ENCODE assay signal across 28 mouse cellular contexts in genomic region chr7:88974436-88974835, GRCm38 (mm10).
"Had no signal": no experiment of that assay in that cellular context is flagged by ENCODE, and none has a peak within 500 bp of the region (broad histone marks: within the 10 kb centered on the region; RNA-seq: fewer than 3 reads in every experiment).

No protein-coding gene starts in this region.

- H3K9me3 ChIP-seq: embryonic facial prominence, embryonic 10.5 days; embryonic facial prominence, embryonic 12.5 days; embryonic facial prominence, embryonic 13.5 days; embryonic facial prominence, embryonic 15.5 days; forebrain, embryonic 10.5 days; forebrain, embryonic 12.5 days; forebrain, embryonic 13.5 days; forebrain, embryonic 15.5 days had no signal

- H3K4me3 ChIP-seq: embryonic facial prominence, embryonic 10.5 days; embryonic facial prominence, embryonic 12.5 days; embryonic facial prominence, embryonic 13.5 days; embryonic facial prominence, embryonic 15.5 days; erythroblast, embryonic 14.5 days; forebrain, embryonic 10.5 days; forebrain, embryonic 12.5 days; forebrain, embryonic 13.5 days; forebrain, embryonic 15.5 days; gastrocnemius, adult 2 months had no signal

- H3K9ac ChIP-seq: embryonic facial prominence, embryonic 12.5 days; embryonic facial prominence, embryonic 13.5 days; embryonic facial prominence, embryonic 15.5 days; forebrain, embryonic 12.5 days; forebrain, embryonic 13.5 days; forebrain, embryonic 15.5 days; forebrain, postnatal 0 days had no signal

- H3K27me3 ChIP-seq: embryonic facial prominence, embryonic 12.5 days; embryonic facial prominence, embryonic 13.5 days; embryonic facial prominence, embryonic 15.5 days; forebrain, embryonic 12.5 days; forebrain, embryonic 13.5 days; forebrain, embryonic 15.5 days had no signal

- H3K4me2 ChIP-seq: embryonic facial prominence, embryonic 12.5 days; embryonic facial prominence, embryonic 13.5 days; embryonic facial prominence, embryonic 15.5 days; forebrain, embryonic 12.5 days; forebrain, embryonic 13.5 days; forebrain, embryonic 15.5 days had no signal

- H3K36me3 ChIP-seq: embryonic facial prominence, embryonic 10.5 days; embryonic facial prominence, embryonic 12.5 days; embryonic facial prominence, embryonic 13.5 days; embryonic facial prominence, embryonic 15.5 days; forebrain, embryonic 10.5 days; forebrain, embryonic 12.5 days; forebrain, embryonic 15.5 days had no signal

- DNase-seq: cerebellum, adult 2 months; cerebellum, adult 8-10 months; cerebellum, adult 9-10 months; cerebellum, adult 9-11 months; cerebellum, postnatal 10 days; cerebellum, postnatal 14 days; cerebellum, postnatal 25 days; cerebellum, postnatal 36 days; embryo, embryonic 11 days; forebrain, postnatal 0 days; gastrocnemius, adult 2 months; gastrocnemius, postnatal 10 days; gastrocnemius, postnatal 14 days; gastrocnemius, postnatal 25 days; gastrocnemius, postnatal 36 days; heart, adult 11 months; heart, adult 18-20 months had no signal

- H3K4me1 ChIP-seq: embryonic facial prominence, embryonic 10.5 days; embryonic facial prominence, embryonic 12.5 days; embryonic facial prominence, embryonic 13.5 days; embryonic facial prominence, embryonic 15.5 days; forebrain, embryonic 10.5 days; forebrain, embryonic 12.5 days; forebrain, embryonic 13.5 days; forebrain, embryonic 15.5 days had no signal

- H3K27ac ChIP-seq: embryonic facial prominence, embryonic 10.5 days; embryonic facial prominence, embryonic 12.5 days; embryonic facial prominence, embryonic 13.5 days; embryonic facial prominence, embryonic 15.5 days; forebrain, embryonic 10.5 days; forebrain, embryonic 12.5 days; forebrain, embryonic 13.5 days; forebrain, embryonic 15.5 days; gastrocnemius, adult 2 months had no signal

- ATAC-seq: forebrain, embryonic 13.5 days; forebrain, embryonic 14.5 days; forebrain, embryonic 15.5 days; forebrain, embryonic 16.5 days; forebrain, postnatal 0 days had no signal
